Mouse (Mus musculus) heart, adult 2 months (tissue): ENCODE measurements around the gene Zfp386. TPM values are rescaled to one million over a fixed set of nuclear protein-coding genes. Genes with fewer than 3 reads are reported as not detected.

ENCODE experiments used
- DNase-seq, 2 experiments: peaks; one replicate each; pipeline ENCODE4 v3.0.0; 2021
- H3K27ac ChIP-seq: fragments of 200-600 bp; 2 replicates; pipeline ENCODE4 v1.8.1; 2022
- H3K27me3 ChIP-seq: fragments of 200-500 bp; 2 replicates; pipeline ENCODE4 v1.6.1; 2012; ENCODE audit warnings: mild to moderate bottlenecking, low read length, inconsistent platforms, mixed read lengths; ENCODE audit not compliant: control insufficient read depth, insufficient read depth
- H3K36me3 ChIP-seq: fragments of 200-500 bp; 2 replicates; pipeline ENCODE4 v1.6.1; 2012; ENCODE audit warnings: low read length, inconsistent platforms; ENCODE audit not compliant: control insufficient read depth, insufficient read depth
- H3K4me1 ChIP-seq: fragments of 200-500 bp; 2 replicates; pipeline ENCODE4 v1.6.1; 2011; ENCODE audit warnings: low read length; ENCODE audit not compliant: control insufficient read depth, insufficient read depth
- H3K4me3 ChIP-seq: fragments of 200-600 bp; 2 replicates; pipeline ENCODE4 v1.8.1; 2022
- H3K79me2 ChIP-seq: fragments of 200-500 bp; replicated peaks from 2 replicates; pipeline ENCODE4 v1.6.1; 2012; ENCODE audit warnings: mild to moderate bottlenecking, inconsistent platforms, low read length, moderate library complexity, mixed read lengths; ENCODE audit not compliant: control insufficient read depth, insufficient read depth
- H3K9ac ChIP-seq: fragments of 200-500 bp; 2 replicates; pipeline ENCODE4 v1.6.1; 2012; ENCODE audit warnings: low read depth, mild to moderate bottlenecking, control low read depth, inconsistent platforms, low read length, mixed read lengths
- CTCF ChIP-seq: fragments of 200-600 bp; IDR thresholded peaks from 2 replicates; pipeline ENCODE4 v1.8.1; 2022; ENCODE audit warnings: antibody characterized with exemption, mild to moderate bottlenecking, moderate library complexity
- EP300 ChIP-seq: fragments of 200-500 bp; IDR thresholded peaks from 2 replicates; pipeline ENCODE4 v1.6.1; 2011; ENCODE audit warnings: low read depth, low read length, control low read depth; ENCODE audit not compliant: insufficient read depth
- POLR2A ChIP-seq: fragments of 200-500 bp; IDR thresholded peaks from 2 replicates; pipeline ENCODE4 v1.6.1; 2011; ENCODE audit warnings: mild to moderate bottlenecking, low read depth, low read length, control low read depth; ENCODE audit not compliant: insufficient read depth
- WGBS: fragments of 180-500 bp; shearing (Covaris S2); methylation state at CpG from one replicate; pipeline ENCODE4 v1.1.7; 2018; 5-methylcytosine and 5-hydroxymethylcytosine counted together
- intact Hi-C: fragments of 180-260 bp; cut with DNase I; formaldehyde crosslinking; loops from one replicate; pipeline ENCODE4 v1.15.1; 2025
- polyA plus RNA-seq: library from polyadenylated mRNA; depleted of rRNA; stranded (reverse); fragments of >200 nt; gene quantifications from 2 replicates; pipeline ENCODE4 v1.2.3, GENCODE M21; 2012; rRNA removed
- total RNA-seq, 2 experiments: library from RNA; stranded (reverse); gene quantifications; 2 replicates each; pipeline ENCODE4 v1.2.3; 2021

Zfp386 gene
- total and polyA plus RNA-seq, 3 experiments = 10.7 to 25.5 (median 24.3) TPM

DNA sequence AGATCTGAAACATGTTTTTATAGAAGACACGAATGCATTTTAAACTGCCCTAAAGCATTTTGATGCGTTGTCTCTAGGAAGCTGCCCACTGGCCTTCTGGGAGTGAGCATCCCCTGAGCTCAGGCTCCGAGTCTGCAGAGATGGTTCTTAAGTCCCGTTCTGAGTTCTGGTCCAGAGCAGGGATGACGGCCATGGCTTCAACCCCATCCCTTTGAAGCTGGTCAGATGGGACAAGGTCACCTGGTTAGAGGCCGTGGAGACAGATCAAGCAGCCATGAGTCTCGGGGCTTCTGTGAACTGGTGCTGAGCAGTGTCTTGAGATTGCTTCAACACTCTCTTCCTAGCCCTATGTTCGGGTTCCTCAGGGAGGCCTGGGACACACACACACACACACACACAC, 49.6 kb downstream of the Zfp386 start:
- H3K27me3 ChIP-seq = no peaks in the 10 kb centered on the region
- TF ChIP-seq EP300 = no peak
- TF ChIP-seq CTCF = no peak
- no peak for TF ChIP-seq POLR2A
- WGBS = 79% methylated on average over 8 of the region's 8 CpGs
- no peak overlapping the region for H3K4me3 ChIP-seq
- no peaks in the 10 kb centered on the region for H3K36me3 ChIP-seq
- intact Hi-C loops = no loop called here
- no peaks in the 10 kb centered on the region for H3K79me2 ChIP-seq
- no peaks in the 10 kb centered on the region for H3K4me1 ChIP-seq
- DNase-seq = no peak
- H3K9ac ChIP-seq = no peak overlapping the region
- no peak overlapping the region for H3K27ac ChIP-seq

- DNase-seq = no peak
- Histone ChIP-seq H3K27me3 (no peaks in the 10 kb centered on the region), H3K79me2 (no peaks in the 10 kb centered on the region), H3K4me1 (no peaks in the 10 kb centered on the region), H3K9ac (no peak overlapping the region), H3K4me3 (no peak overlapping the region), H3K27ac (no peak overlapping the region), H3K36me3 (no peaks in the 10 kb centered on the region)
- TF ChIP-seq EP300 = no peak
- TF ChIP-seq CTCF = no peak
- no peak for TF ChIP-seq POLR2A
- 87% methylated on average over 2 of the region's 2 CpGs for WGBS
- intact Hi-C loops = no loop called here
These were observed 54.4 kb downstream of the Zfp386 start for GRCm38 (mm10) chr12:116101945-116102344.

DNA sequence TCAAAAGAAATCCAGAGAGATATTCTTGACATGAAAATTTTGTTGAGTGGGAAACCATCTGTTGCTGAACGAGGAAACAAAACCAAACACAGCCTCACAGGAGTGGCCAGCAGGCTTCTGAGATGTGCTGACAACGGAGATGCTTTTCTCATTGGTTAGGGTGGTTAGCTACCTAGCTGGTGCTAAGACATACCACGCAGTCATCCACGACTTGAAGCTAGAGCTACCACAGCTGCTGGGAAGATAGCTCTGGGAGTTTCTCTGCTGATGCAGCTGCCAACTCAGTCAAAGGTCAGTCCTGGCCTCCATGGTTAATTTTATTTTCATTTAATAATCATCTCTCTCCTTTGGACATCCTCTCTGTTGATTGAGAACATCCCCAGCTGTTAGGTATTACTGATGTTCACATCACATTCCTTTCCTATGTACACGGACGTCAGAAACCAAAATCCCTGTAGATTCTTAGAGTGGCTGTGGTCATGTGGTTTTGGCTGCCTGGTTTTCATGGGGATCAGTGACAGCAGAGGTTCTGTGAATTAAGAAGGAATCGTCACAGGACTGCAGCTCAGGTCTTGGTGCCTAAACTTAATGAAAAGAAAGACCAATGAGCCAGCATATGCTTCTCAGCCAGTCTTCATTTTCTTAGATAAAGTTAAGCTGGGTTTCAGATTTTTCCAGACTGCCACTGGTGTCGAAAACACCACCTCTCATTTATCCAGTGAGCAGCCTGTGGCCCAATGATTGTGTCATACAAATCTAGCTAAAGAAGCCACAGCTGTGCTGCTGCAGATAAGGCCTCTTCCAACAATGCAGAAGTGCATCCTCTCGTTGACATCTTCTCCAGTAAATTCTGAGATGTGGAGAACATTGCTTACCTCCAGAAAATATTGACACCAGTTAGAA, 62.2 kb downstream of the Zfp386 start:
- DNase-seq = peak; percentile 34
- 55% methylated on average over 9 of the region's 9 CpGs for WGBS

GRCm38 (mm10) chr12:116111007-116111694, 63.6 kb downstream of the Zfp386 start:
- intact Hi-C loops = no loop called here
- 69% methylated on average over 7 of the region's 7 CpGs for WGBS
- Histone ChIP-seq H3K4me1 (no peaks in the 10 kb centered on the region; the same call in 1 of the 2 replicates), H3K9ac (no peak overlapping the region), H3K36me3 (no peaks in the 10 kb centered on the region), H3K79me2 (no peaks in the 10 kb centered on the region), H3K27ac (no peak overlapping the region), H3K4me3 (no peak overlapping the region), H3K27me3 (no peaks in the 10 kb centered on the region)
- DNase-seq = no peak
- TF ChIP-seq CTCF = no peak
- no peak for TF ChIP-seq EP300

More for the DNA sequence above, 62.2 kb downstream of the Zfp386 start:
- intact Hi-C loops = no loop called here
- no peaks in the 10 kb centered on the region for H3K79me2 ChIP-seq
- no peaks in the 10 kb centered on the region for H3K36me3 ChIP-seq
- no peaks in the 10 kb centered on the region; the same call in 1 of the 2 replicates for H3K4me1 ChIP-seq
- H3K27ac ChIP-seq = peak overlapping the region; percentile 31
- H3K4me3 ChIP-seq = no peak overlapping the region
- TF ChIP-seq CTCF (no peak), POLR2A (no peak), EP300 (no peak)
- no peak overlapping the region for H3K9ac ChIP-seq
- H3K27me3 ChIP-seq = no peaks in the 10 kb centered on the region

Other genes with a start within 250 kb of the Zfp386 start
- 1 to 10 TPM in 1 of 2 experiments, under 1 TPM in 1; 0.99 to 2.7 TPM for gene Vipr2, start 30.0 kb downstream of the Zfp386 start, total RNA-seq
- 1.2 and 1.8 TPM in 2 replicates for gene Vipr2, start 30.0 kb downstream of the Zfp386 start, polyA plus RNA-seq
- gene Wdr60, start 215.3 kb downstream of the Zfp386 start, total RNA-seq = 1 to 10 TPM; 2.3 to 2.4 TPM
- 1.8 and 2.4 TPM in 2 replicates for gene Wdr60, start 215.3 kb downstream of the Zfp386 start, polyA plus RNA-seq
- gene Gm11027, start 227.7 kb downstream of the Zfp386 start, total RNA-seq = not detected
- not detected in 2 replicates for gene Gm11027, start 227.7 kb downstream of the Zfp386 start, polyA plus RNA-seq
- gene Esyt2, start 233.5 kb downstream of the Zfp386 start, total RNA-seq = 10 to 100 TPM; 24.6 to 27.8 TPM
- 7.5 and 11.3 TPM in 2 replicates for gene Esyt2, start 233.5 kb downstream of the Zfp386 start, polyA plus RNA-seq